Mouse (Mus musculus) bone marrow macrophage, adult 2 months (primary cell): Measurements from ENCODE around the gene Samd1. TPM values are rescaled to one million over a fixed set of nuclear protein-coding genes. Genes with fewer than 3 reads are reported as not detected.
"Not testable (repeated sequence)": the region's sequence is repeated elsewhere in the genome, so short reads cannot be mapped to it uniquely, and the experiment has no call there.

ENCODE experiments used
- H3K27ac ChIP-seq: 2 replicates; pipeline ENCODE4 v1.5.1; 2012; ENCODE audit warnings: low read depth, low read length; ENCODE audit not compliant: insufficient read depth
- H3K4me1 ChIP-seq: 2 replicates; pipeline ENCODE4 v1.6.1; 2012; ENCODE audit warnings: low read length; ENCODE audit not compliant: control insufficient read depth, insufficient read depth
- H3K4me3 ChIP-seq: 2 replicates; pipeline ENCODE4 v1.5.1; 2012; ENCODE audit warnings: mild to moderate bottlenecking, low read length, moderate library complexity; ENCODE audit not compliant: insufficient read depth
- CTCF ChIP-seq: IDR thresholded peaks from 2 replicates; pipeline ENCODE4 v1.5.1; 2012; ENCODE audit warnings: low read depth, mild to moderate bottlenecking, low read length, moderate library complexity
- POLR2A ChIP-seq: IDR thresholded peaks from 2 replicates; pipeline ENCODE4 v1.6.1; 2012; ENCODE audit warnings: mild to moderate bottlenecking, low read depth, low read length, borderline replicate concordance
- polyA plus RNA-seq: library from polyadenylated mRNA; stranded (reverse); fragments of >200 nt; gene quantifications from 2 replicates; pipeline ENCODE4 v1.2.4, GENCODE M21; 2012; ENCODE audit not compliant: missing spikeins, insufficient read depth, insufficient read length

Gene Samd1
- polyA plus RNA-seq, 1 experiment, result 70.3 TPM

DNA sequence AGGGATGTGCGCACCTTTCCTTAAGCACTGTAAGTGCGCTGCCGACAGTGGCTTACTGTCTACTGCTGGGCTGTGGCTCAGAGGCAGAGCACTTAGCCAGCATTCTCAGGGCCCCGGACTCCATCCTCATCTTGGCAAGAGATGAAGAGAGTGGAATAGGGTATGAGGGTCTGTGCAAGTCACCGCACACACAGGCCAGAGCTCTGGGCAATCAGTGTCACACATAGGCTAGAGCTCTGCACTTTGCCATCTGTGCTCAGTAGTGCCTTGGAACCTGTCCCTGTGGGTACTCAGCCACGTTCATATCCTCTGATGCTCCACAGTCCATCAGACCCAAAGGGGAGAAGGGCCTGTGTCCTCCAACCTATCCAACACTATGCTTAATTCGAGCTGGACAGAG lies 15.9 kb upstream of the Samd1 start:
- TF ChIP-seq CTCF, result no peak
- TF ChIP-seq POLR2A, result no peak
- Histone ChIP-seq H3K27ac (no peak overlapping the region), H3K4me1 (peaks cover 17% of the 10 kb centered on the region), H3K4me3 (no peak overlapping the region)

DNA sequence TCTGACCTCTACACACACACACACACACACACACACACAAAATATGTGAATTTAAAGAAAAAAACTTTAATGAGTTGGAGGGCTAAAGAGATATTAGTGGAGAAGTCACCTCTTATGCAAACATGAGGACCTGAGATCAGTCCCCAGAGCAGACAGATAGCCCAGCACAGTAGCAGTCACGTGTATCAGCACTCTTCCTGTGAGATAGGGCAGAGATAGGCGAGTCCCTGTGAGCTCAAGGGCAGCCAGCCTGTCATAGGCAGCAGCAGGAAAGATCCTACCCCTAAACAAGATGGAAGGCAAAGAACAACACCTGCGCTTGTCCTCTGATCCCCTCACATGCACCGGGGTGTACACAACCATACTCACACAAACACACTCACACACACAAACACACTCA lies 15.0 kb upstream of the Samd1 start:
- no peak for TF ChIP-seq POLR2A
- no peak for TF ChIP-seq CTCF
- Histone ChIP-seq H3K27ac (no peak overlapping the region), H3K4me3 (no peak overlapping the region), H3K4me1 (peaks cover 8% of the 10 kb centered on the region)

DNA sequence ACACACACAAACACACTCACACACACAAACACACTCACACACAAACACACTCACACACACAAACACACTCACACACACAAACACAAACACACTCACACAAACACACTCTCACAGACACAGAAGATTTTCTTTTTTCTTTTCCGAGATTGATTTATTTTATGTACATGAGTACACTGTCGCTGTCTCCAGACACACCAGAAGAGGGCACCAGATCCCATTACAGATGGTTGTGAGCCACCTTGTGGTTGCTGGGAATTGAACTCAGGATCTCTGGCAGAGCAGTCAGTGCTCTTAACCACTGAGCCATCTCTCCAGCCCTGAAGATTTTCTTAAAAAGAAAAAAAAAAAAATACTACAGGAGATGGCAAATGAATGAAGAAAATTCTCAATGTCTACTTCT lies 14.2 kb upstream of the Samd1 start:
- not testable (repeated sequence) for H3K4me1 ChIP-seq, H3K27ac ChIP-seq, H3K4me3 ChIP-seq

DNA sequence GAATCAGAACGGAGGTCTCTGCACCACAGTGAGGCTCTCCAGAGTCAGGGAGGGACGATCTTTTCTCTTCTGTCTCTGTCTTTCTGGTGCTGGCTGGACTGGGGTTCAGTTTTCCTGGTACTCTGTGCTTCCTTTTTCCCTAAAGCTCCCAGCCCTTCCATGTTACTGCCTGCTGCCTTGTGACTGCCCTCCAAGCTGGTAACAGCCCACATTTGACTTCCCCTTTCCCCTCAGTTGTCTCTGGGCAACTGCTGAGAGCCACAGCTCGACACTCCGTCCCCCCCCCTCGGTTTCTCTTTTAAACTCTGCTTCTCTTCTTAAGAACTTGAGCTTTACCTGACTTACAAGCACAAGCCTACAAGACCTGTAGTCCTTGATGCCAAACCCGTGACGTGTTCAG lies 8.2 kb upstream of the Samd1 start:
- Histone ChIP-seq H3K27ac (peak overlapping the region; percentile 85), H3K4me1 (peaks cover 28% of the 10 kb centered on the region), H3K4me3 (peak overlapping the region; percentile 31)
- TF ChIP-seq CTCF, result no peak
- TF ChIP-seq POLR2A, result no peak; the same call in 1 of the 2 replicates

DNA sequence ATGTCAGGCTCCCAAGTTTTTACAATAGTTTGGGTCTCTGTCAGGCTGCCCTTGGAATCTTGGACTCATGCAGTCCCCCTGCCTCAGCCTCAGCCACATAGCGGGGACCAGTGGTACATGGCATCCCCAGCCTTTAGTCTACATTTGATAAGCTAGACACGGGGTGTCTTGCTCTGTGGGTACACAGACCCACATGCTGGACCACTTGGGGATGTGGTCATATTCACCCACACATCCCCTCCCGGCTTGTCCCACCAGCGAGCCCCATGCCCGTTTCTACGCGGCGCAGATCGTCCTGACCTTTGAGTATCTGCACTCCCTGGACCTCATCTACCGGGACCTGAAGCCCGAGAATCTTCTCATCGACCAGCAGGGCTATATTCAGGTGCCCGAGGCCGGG lies 7.3 kb upstream of the Samd1 start:
- TF ChIP-seq CTCF (no peak), POLR2A (no peak)

DNA sequence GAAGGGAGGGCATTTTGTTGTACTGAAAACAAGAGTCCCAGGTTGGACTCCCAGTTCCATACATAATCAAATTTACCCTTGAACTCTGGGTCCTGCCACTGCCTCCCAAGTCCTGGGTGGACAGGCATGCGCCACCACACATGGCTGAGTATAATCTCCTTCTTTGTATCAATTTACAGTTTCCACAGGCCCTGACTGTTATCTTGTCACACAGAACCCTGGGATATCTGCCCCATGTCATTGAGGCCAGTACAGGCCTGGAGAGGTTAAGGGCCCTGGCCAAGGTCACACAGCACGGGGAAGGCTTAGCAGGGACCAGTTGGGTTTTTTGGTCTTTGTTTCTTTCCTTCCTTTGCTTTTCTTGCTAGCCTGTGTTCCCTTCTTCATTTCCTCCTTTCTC lies 5.0 kb upstream of the Samd1 start:
- H3K4me1 ChIP-seq, result peaks cover 36% of the 10 kb centered on the region

More for the DNA sequence above, 7.3 kb upstream of the Samd1 start:
- H3K27ac ChIP-seq, result no peak overlapping the region
- peaks cover 34% of the 10 kb centered on the region for H3K4me1 ChIP-seq
- H3K4me3 ChIP-seq, result no peak overlapping the region

DNA sequence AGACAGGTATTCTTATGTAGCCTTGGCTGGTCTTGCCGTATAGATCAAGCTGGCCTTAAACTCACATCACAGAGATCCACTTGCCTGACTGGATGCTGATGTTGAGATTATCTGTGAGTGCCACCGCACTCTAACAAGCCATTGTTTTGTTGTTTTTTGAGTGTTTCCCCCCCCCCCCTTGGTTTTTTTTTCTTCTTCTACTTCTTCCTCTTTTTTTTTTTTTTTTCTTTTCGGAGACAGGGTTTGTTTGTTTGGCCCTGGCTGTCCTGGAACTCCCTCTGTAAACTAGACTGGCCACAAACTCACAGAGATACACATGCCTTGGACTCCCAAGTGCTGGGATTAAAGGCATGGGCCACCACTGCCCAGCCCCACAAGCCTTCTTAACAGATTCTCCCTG lies 3.4 kb upstream of the Samd1 start:
- H3K4me1 ChIP-seq, result peaks cover 28% of the 10 kb centered on the region
- no peak overlapping the region for H3K4me3 ChIP-seq
- TF ChIP-seq CTCF (no peak), POLR2A (no peak)
- H3K27ac ChIP-seq, result peak overlapping the region; percentile 33; the same call in 1 of the 2 replicates

More for the DNA sequence above, 5.0 kb upstream of the Samd1 start:
- H3K27ac ChIP-seq, result no peak overlapping the region
- TF ChIP-seq POLR2A (no peak), CTCF (no peak)
- no peak overlapping the region for H3K4me3 ChIP-seq

DNA sequence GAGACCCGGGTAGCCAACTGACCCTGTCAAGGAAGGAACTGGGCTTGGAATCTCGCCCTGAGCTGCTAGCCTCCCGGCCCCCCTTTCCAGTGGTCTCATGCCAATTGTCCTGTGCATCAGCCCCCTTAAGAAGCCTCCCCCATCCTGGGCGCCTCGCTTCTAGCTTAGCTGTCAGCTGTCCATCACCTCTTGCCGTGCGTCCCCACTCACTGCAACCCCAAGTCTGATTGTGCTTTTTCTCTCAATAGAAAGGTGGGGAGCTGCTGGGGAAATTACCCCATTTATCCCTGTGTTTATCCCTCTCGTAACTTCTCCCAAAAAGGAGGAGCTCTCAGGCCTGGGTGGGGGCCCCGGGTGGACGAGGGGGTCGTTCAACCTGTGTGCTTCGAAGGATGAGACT lies 1.5 kb upstream of the Samd1 start:
- no peak for TF ChIP-seq POLR2A
- no peak for TF ChIP-seq CTCF
- H3K27ac ChIP-seq, result 0 out of 2 replicates have a peak overlapping the region, but pooled peaks have one; percentile 70
- H3K4me3 ChIP-seq, result peak overlapping the region; percentile 71; the same call in 1 of the 2 replicates
- peaks cover 21% of the 10 kb centered on the region for H3K4me1 ChIP-seq

DNA sequence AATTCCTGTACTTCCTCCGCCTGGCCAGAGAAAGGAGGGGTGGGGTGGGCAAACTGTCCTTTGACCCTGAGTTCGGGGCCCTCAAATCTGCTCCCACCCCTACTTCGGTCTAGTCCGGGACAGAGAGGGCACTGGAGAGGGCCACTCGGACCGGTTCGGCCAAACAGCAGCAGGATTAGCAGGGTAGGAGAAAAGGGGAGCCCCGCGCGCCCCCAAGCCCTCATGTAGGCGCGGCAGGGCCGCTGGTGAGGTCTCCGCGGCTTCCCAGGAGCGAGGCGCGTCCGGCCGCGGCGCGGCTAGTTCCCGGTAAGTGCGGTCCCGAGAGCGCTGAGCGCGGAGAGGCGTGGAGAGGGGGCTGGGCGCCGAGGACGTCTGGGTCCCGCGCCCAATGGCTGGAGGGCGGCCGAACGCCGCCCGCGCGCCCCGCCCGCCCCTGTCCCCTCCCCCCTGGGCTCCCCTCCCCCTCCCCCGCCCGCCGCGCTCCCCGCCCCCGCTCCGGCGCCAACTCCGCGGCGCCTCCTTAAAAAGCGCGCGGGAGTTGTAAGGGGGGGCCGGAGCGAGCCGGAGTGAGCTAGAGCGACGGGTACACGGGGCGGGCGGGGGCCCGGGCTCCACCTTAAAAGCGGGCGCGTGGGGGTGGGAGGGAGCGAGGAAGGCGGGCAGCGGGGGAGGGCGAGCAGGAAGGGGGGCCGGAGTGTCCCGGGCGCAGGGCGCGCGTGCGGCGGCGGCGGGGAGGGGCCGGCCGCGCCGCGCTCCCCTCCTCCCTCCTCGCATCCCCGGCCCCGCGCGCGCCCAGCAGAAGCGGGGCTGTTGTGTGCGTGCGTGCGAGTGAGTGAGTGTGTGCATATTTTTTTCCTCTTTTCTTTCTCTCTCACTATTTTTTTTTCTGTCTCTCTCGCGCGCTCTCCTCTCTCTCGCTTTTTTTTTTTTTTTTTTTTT lies 636 bp upstream of the Samd1 start:
- Histone ChIP-seq H3K27ac (peak overlapping the region; percentile 77), H3K4me3 (peak overlapping the region; percentile 76), H3K4me1 (peaks cover 21% of the 10 kb centered on the region)
- TF ChIP-seq CTCF (no peak), POLR2A (peak; percentile 7; the same call in 1 of the 2 replicates)

DNA sequence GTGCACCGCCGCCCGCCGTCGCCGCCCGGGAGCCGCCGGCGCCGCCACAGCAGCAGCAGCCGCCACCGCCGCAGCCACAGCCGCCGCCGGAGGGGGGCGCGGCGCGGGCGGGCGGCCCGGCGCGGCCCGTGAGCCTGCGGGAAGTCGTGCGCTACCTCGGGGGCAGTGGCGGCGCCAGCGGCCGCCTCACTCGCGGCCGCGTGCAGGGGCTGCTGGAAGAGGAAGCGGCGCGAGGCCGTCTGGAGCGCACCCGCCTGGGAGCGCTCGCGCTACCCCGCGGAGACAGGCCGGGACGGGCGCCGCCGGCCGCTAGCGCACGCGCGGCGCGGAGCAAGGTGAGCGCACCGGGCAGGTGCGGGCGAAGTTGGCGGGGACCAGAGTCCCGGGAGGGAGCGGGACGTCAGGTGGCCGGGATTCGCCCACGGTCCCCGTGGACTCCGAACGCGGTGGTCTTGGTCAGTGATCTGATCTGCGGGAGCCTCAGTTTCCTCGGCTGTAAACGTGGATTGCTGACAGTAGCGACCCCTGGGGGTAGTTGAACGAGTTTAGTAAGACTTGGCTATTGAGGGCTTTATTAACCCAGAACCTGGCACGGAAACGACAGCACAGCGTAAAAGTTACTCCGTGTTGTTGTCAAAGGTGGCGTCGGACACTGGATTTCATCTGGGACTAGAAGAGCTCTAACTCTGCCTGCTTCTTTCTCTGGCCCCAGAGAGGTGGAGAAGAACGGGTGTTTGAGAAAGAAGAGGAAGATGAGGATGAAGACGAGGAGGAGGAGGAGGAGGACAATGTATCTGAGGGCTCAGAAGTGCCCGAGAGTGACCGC lies 972 bp downstream of the Samd1 start:
- Histone ChIP-seq H3K4me1 (peaks cover 23% of the 10 kb centered on the region), H3K27ac (peak overlapping the region; percentile 55), H3K4me3 (peak overlapping the region; percentile 67)
- TF ChIP-seq POLR2A, result no peak
- TF ChIP-seq CTCF, result no peak; the same call in 1 of the 2 replicates
